Mouse (Mus musculus) heart, adult 8-10 months (tissue): ENCODE data around the gene Adprh. TPM values are rescaled to one million over a fixed set of nuclear protein-coding genes. Genes with fewer than 3 reads are reported as not detected.

Experiments used
- DNase-seq: peaks from one replicate; pipeline ENCODE4 v3.0.0; 2022; ENCODE audit warnings: low spot score
- total RNA-seq, 4 experiments: library from RNA; stranded (reverse); gene quantifications; 2 replicates each; pipeline ENCODE4 v1.2.4; 2022

Gene Adprh
- total RNA-seq, 4 experiments from 2014 or later, result 23.8 to 24.8 (median 24.0) TPM

DNA sequence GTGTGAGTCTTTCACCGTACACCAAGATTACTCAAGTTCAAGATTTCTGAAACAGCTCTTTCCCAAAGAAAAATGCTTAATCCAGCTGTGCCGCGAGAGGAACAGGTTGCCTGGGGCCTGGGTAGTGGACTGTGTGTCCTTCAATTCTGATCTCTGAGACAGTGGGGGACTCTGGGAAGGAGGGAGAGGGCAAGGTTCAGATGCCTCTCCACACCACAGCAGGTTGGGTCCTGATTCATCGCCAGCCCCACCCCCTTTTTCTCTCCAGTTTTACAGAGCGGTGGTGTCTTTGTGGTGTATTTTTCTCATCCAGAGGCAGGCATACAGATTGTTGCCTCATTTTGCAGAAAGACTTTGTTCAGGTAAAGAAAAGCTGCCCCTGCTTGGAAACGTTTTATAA is 54.2 kb downstream of the Adprh start:
- DNase-seq, result no peak

- peak; percentile 44 for DNase-seq
These were observed 56.3 kb downstream of the Adprh start for GRCm38 (mm10) chr16:38396155-38396554.

DNA sequence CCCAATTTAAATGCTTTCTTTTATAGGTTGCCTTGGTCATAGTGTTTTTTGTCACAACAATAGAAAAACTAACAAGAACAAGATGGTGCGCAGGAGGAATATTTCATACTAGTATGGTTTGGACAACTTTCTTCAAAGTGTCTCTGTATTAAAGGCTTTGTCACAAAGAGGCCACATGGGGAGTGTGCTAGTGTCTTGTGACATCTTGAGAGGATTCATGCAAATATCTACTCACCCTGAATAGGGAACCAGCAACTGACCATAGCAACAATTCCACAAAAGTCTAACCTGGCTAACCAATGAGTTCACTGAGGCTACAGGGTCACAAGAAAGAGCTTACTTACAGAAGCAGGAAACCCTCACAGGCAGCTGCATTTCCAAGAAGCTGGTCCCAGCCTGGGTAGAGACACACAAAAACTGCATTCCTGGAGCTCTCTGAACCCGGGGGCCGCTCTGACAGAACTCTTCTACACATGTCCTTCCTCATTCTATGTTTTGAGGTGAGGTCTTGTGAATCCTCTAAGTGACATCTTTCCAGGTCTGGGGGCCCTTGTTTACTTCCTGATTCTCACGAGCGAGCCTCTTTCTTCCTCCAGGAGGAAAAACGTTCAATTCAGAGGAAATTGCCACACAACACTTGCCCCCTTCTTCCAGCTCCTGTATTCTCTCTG is 57.3 kb downstream of the Adprh start:
- DNase-seq, result no peak

- DNase-seq, result peak; percentile 67
These were observed 58.3 kb downstream of the Adprh start for GRCm38 (mm10) chr16:38394191-38394618.

Other genes starting within 250 kb of the Adprh start
- gene Nr1i2, start 157.9 kb downstream of the Adprh start, total RNA-seq, result not detected
- not detected for gene Maats1, start 110.6 kb downstream of the Adprh start, total RNA-seq
- gene Cox17, start 105.7 kb downstream of the Adprh start, total RNA-seq, result 100 to 1,000 TPM; 269 to 387 (median 331) TPM
- not detected for gene Gm21987, start 105.7 kb downstream of the Adprh start, total RNA-seq
- 100 to 1,000 TPM; 451 to 631 (median 553) TPM for gene Popdc2, start 90.5 kb downstream of the Adprh start, total RNA-seq
- gene Pla1a, start 19.6 kb downstream of the Adprh start, total RNA-seq, result 10 to 100 TPM in 3 of 4 experiments, 1 to 10 TPM in 1; 5.9 to 12.0 (median 10.6) TPM
- 1 to 10 TPM in 1 of 4 experiments, under 1 TPM in 3; 0.54 to 1.3 (median 0.77) TPM for gene Cd80, start 2.9 kb upstream of the Adprh start, total RNA-seq
- gene Timmdc1, start 70.0 kb upstream of the Adprh start, total RNA-seq, result 10 to 100 TPM; 63.6 to 71.6 (median 66.7) TPM
- gene Poglut1, start 97.6 kb upstream of the Adprh start, total RNA-seq, result 10 to 100 TPM; 10.7 to 12.3 (median 11.2) TPM
- 10 to 100 TPM; 16.0 to 23.6 (median 17.4) TPM for gene Tmem39a, start 106.0 kb upstream of the Adprh start, total RNA-seq